Mouse (Mus musculus) 416B (cell line): ENCODE results near the gene Clcn1.

Experiments used
- DNase-seq: peaks from one replicate; pipeline ENCODE4 v3.0.0; 2011; ENCODE audit warnings: low read depth

The Clcn1 gene

DNA sequence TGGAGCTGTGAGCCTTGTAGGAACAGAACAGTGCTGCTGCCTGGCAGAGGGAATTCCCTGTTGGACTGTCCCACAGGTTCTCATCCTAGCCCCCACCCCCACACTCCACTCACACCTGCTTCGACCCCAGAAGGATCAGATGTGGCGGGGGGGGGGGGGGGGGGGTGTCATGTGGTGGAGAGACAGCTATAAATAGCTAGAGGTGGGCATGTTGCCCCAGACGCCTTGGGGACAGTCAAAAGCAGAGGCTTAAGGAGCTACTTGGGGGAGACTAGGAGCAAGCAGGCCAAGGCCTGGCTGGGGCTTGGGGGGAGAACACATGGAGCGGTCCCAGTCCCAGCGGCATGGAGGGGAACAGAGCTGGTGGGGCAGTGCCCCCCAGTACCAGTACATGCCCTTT lies at the start of gene Clcn1:
Clcn1 (plus strand) TSS at position 238 of the 400 bp plus-strand sequence.
- DNase-seq, result no peak

DNA sequence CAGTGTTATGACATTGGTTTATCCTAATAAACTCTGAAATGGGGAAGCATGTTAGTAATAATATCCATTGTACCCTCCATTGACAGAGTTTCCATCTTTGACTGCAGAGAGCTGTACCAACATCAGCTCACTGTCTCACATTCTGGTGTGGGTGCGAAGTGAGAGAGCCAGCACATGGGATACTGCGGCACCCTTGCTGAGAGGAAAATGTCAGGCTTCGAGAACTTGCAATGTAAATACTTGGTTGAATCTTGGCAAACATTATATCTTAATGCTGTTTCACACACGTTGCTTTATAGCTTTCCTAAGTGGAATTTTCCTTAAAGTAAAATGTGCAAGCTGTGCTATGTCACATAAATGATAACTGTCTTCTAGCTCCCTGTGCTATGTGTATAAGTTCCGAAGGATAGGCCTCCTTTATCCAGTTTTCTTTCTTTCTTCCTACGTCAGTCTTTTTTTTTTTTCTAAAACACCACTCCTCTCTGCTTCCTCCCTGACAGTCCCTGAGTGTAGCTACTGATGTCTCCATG lies 49.1 kb upstream of the Clcn1 start:
- no peak for DNase-seq

DNA sequence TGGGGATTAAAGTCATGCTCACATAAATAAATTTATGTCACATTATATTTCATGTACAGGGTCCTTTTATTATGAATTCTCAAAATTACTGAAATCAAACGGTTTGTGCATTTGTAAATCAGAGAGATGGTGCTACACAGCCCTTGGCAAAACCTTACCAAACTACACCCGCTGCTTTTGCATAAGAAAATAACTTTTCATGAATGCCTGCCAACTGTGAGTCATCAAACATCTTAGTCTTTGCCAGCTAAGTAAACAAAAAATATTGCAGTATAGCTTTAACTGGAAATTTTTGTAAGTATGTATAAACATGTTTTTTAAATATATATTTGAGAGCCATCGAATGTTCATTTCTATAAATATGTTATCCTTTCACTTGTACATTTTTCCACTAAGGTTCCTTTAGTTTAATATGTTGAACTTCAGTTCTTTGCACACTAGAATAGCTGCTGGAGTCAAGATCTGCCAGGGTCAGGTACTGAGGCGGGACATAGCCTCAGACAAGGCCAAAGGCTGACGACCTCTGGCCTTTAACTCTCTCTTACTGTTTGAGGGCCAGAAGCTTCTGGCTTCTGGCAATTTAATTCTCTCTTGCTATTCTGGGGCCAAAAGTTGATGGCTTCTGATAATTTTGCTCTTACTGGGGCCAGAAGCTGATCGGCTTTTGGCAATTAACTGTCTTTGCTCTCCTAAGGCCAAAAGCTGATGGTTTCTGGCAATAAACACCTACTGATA lies 45.0 kb upstream of the Clcn1 start:
- DNase-seq, result no peak

DNA sequence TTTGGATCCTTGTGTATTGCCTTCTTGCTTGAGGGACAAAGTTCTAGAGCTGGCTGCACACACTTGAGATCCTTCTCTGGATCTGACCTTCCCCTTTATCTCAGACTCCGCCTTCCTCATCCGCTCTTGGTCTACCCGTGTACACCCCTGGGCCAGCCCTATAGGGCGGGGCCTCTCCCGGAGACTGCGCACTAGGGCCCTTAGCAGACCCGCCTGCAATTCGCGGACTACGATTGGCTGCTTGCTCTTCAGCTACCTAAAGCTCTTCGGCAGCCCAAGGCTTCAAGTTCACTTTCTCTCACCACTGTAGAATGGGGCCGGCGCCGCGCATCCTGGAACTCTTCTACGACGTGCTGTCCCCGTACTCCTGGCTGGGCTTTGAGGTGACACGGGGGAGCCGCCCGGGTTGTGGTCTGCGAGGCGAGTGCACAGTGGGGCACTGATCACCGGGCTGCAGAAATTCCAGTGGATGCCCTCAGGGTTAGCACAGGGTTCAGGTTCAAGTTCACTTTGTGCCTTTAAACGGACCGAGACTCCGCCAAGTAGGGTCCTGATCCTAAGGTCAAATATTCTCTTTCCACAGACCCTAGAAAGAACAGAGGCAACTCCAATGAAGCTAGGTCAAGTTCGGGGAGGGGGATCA lies 40.7 kb upstream of the Clcn1 start, which contains the start of gene Gstk1:
Gstk1 (plus strand) TSS at position 225 of the 643 bp plus-strand sequence.
- DNase-seq, result no peak

DNA sequence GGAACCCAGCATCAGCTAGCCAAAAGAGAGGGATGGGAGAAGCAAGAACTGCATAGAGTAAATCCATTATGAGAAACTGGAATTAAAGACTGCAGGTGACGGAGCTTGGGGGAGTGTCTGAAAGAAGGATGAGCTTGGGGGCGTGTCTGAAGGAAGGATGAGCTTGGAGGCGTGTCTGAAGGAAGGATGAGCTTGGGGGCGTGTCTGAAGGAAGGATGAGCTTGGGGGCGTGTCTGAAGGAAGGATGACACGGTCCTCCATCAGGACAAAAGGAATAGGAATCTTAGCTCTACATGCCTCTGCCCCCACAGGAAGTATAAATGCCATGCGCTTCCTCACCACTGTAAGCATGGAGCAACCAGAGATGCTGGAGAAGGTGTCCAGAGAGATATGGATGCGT lies 39.3 kb upstream of the Clcn1 start:
- no peak for DNase-seq

DNA sequence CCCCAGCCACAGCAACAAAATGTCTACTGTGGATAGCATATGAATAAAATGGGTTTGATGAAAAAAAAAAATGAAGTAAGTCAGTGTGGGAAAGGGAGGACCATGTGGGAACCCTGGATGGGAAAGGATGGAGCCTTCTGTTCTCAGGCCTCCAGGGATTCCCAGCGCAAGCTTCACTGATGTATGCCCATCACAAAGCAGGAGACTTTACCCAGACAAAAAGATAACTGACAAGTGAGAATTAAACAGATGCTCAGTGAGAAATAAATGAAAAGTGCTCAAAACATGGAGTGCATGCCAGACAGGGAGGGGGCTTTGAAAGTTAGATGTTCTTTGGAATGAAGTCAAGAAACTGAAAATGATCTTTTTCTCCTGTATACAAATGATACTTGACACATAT lies 38.5 kb upstream of the Clcn1 start:
- DNase-seq, result no peak

DNA sequence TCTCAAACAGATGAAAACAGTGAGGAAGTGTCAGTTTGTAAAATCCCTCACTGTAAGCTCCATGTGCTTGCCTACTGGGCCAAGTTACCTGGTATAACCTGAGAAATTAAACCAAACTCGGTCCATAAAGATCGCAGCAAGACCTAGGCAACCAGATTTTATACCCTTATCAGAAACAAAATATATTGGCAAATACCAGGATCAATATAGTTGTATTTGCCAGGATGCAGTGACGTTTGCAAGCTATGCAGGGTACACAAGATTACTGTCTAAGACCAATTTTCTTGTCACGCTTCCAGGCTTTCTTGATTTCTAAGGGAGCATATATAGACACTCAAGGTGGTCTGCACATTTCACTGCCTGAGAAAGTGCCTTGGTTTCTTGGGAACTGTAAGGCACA lies 34.7 kb upstream of the Clcn1 start:
- DNase-seq, result no peak

DNA sequence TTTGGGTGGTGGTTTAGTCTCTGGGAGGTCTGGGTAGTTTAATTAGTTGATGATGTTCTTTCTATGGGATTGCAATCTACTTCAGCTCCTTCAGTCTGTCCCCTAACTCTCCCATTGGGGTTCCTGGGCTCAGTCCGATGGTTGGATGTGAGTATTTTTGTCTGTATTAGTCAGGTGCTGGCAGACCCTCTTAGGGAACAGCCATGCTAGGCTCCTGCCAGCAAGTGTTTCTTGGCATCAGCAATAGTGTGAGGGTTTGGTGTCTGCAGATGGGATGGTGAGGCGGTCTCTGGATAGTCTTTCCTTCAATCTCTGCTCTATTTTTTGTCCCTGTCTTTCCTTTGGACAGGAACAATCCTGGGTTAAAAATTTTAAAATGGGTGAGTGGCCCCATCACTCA lies 33.4 kb upstream of the Clcn1 start:
- no peak for DNase-seq

DNA sequence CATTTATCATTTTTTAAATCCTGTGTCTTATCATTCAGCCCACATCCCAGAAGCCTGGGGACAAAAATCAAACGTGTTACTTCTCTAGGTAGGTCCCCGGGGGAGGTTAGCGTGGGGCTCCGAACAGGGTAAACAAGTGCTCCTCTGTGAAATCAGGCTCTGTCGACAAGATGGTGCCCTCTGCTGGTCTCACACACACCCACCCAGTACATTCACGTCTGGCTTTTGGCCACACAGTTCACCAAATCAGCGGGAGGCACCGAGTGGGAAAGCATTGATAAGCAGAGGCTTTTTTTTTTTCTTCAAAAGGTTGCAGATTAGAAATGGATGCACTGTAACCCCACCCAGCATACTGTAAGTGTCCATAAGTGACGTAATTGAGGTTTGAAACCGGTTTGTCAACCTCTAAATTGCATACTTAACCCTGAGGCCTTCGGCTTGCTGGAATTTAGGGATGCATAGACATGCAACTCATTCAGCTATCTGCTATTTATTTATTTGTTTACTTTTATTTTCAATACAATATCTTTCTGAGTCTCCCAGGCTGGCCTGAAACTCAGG lies 29.1 kb upstream of the Clcn1 start:
- DNase-seq, result peak; percentile 41

DNA sequence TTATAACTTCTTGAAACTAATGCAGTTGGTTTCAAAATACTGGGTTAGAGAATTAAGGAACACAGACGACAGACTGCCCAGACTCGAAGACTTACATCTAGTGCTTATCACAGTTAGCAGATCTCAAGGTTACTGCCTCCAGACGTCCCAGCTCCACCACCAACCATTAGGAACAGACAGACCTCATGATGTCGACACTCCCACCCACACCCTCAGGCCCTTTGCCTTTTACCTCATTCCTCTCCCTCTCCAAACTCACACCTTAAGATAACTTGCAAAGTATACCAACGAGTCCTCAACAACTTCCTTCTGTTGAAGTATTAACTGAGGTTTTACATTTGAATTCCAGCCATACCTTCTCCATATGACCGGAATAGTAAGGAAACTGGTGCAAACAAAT lies 26.1 kb upstream of the Clcn1 start:
- peak; percentile 40 for DNase-seq

DNA sequence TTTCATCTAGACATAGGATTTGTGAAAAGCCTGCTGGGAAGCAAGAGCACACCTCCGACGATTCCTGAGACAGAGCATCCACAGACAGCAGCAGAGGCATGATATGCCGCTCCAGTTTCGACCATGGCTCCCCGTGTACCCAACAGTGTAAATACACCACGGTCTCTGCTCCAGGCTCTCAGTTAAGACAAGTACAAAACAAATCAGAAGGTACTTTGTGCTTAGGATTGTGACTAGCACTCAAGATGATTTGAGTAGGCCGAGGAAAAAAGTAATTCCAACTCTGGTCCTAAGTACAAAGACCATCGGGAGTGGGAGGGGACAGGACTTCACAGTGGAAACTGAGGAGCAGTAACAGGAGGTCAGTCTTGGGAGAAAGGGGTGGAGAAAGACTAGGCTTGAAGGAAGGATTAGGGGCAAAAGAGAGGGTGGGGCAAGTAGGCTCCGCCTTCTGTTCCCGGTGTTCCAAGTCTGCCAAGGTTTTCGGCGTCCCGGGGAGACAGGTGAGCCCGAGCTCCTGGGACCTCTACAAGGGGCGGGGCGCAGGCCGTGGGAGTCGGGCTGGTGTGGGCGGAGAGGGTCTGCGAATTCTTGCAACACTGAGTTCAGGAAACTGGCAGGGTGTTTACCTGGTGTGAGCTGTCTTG lies 24.8 kb upstream of the Clcn1 start, which contains the start of gene Tmem139:
Tmem139 (plus strand) TSS at position 447 of the 647 bp plus-strand sequence.
- DNase-seq, result no peak

DNA sequence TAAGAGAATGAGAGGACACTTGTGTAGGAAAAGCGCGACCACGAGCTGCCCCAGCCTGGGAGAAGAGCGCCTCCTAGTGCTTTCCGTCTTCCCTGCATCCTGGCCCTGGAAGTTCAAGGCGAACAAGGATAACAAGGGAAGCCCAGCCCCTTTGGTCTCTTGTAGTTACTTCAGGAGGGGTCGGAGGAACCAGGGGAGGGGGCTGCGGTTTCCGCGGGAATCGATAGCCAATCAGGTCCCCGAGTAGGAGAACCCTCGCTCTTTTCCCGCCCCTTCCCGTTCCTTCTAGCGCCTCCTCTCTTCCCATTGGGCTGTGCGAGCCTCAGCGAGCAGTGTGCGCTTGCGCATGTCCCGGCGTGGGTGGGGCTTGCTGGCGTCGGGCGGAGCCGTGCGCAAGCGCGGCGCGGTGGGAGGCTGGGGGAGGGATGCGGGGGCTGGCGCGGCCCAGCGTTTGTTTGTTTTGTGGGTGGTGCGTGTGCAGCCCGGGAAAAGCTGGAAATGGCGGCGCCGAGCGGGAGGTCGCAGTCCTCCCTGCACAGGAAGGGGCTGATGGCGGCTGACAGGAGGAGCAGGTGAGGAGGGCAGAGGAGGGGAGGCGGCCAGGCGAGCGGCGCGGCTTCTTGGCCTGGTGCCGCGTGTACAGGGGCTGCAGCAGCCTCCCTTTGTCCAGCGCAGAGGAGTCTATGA lies 21.7 kb upstream of the Clcn1 start, which contains the start of gene Casp2:
Casp2 (plus strand) TSS at position 360 of the 687 bp plus-strand sequence.
- peak; percentile 99 for DNase-seq

DNA sequence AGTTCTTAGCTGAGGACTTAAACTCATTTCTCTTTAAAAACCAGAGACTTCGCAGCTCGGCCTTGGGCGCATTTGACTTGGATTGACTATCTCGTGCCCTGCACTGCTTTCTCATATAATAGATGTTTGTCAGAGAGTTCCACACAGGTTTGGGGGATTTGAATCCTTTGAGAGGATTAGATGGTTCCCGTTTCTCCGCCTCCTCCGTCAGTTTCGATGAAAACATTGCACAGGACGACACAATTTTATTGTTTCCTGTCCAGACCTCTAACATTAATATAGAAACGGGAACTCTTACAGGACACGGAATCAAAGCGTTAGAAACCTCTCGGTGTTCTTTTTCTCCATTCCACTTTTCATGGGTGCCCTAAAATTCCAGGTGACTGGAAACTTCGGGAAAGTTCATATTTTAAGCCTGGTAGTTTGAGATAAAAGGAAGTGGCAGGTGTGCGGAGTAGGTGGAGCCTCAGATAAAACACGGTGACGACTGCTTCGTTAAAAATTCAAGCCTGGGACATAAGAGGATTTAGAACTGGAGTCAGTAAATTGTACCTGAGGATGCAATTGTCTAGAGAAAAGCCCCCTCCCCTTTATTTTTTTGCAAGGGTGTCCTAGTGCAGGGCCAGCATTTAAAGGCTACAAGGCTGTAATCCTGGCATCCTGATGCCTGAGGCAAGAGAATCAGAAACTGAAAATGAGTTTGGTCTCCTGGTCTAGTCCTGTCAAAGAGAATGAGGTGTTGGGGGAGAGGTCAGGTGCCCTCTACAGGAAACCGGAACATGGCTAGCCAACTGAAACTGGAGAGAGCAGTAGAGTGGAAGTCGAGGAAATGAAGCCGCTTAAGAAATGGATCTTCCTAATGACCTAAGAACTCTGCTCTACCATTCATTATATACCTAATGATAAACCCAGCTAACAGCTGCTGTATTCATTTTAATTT lies 20.8 kb upstream of the Clcn1 start:
- peak; percentile 61 for DNase-seq

DNA sequence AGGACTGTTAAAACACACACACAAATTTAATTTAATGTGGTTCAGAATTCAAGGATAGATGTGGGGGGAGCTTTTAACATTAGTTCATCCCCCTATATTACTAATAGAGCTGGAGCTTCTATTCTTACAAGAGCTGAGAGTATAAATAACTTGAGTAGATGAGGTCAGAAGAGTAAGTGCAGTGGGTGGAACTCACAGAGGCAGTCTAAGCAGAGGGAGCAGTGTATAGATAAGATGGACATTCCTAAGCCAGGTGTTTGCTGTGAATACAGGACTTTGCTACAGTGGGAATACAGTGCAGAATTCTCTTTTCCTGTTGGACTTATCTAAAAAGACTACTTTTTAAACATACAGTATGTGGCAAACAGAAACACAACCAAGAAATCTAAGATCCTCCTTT lies 15.7 kb upstream of the Clcn1 start:
- DNase-seq, result no peak

DNA sequence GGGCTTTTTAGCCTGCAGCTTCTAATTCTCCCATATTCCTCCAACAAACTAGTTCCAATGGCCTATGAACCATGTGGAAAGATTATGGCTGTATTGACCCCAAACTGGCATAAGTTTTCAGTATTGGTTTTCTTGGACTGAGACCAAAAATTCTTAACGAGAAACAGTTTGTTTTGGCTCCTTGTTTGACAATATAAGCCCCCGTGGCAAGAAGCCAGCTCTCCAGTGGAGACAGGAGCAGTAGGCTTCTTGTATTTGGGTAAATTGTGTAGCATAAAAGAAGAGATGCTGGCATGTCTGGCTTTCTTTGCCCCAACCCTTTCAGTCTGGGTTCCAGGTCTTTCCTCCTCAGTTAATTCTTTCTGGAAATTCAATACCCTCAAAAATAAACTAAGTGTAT lies 10.3 kb upstream of the Clcn1 start:
- DNase-seq, result no peak

DNA sequence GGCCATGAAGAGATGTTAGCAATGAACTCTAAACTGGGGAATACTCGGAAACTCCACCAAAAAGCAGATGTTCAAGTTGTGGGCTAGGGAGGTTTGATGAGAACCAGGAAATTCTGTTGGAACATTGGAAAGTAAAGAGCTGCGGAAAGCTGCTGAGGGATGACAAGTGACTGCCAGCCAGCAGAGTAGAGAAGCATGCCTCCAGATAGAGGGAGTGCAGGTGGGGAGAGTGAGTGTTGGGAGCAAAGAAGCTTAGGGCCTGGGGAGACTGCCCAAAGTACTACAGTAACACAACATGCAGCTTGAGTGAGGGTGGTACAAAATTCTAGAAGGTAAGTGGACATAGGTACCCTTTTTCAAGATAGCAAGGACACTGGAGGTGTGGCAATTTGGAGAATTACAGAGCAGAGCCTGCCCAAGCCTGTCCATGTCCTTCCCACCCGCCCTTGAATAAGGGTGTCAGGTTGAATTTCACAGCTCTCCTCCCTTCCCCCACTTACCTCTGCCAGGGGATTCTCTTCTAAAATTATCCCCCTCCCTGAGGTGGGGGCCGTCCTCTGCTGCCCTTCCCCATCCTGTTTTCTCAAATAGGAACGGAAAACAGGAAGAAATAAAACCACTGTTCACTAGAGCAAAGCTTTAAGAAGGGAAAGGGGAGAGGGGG lies 3.5 kb upstream of the Clcn1 start:
- no peak for DNase-seq

DNA sequence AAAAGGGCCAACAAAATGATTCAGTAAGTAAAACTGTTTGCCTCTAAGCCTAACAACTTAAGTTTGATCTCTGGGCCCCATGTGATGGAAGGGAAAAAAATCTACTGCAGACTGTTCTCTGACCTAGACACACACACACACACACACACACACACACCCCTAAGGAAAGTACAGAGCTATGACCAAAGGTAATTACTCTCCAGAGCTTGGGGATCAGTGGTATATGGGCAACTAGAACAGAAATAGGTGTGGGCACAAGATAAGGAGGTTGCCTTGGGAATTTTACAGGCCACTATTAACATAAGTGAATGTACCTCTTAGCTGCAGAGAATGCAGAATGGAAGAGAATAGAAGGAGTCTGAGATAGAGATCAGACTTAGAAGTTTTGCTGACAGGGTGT lies 1.1 kb downstream of the Clcn1 start:
- no peak for DNase-seq

DNA sequence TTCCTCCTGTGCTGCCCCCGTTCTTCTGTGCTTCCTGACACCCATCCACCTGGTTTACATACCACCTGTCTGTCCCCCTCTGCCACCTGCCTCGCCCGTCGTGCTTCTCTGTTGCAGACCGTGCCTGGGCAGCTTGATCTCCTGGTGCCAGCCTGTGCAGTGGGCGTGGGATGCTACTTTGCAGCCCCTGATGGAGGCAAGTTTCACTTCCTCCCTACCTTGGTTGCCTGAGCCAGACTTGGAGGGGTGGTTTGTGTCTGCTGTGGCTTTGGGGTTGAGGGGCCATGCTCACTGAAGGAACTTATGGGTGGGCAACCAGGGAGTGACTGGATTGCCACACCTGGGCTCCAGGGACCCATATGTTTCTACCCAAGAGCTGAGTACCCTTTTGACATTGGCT lies 6.8 kb downstream of the Clcn1 start:
- no peak for DNase-seq

DNA sequence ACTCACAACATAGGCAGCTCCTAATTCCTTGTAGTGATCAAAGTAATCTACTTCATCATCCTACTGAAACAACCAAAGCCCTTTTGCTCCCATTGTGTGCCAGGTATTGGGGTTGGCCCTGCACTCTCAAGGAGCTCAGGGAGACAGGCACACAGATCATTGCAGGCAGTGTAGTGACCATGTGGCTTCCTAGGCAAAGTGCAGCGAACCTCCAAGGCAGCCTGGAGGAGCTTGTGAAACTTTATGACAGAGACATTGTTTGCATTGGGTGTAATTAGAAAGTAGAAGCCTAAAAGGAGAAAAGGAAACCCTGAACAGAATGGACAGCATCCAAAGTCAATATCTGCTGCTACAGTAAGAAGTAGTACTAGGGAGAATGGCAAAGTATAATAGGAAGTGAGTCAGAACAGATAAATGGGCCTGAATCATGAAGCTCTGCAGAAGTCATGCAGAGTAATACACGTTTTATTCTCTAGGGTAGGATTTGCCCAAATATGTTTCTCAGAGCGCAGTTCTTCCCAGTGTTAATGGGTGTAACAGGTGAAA lies 9.1 kb downstream of the Clcn1 start:
- DNase-seq, result peak; percentile 75

DNA sequence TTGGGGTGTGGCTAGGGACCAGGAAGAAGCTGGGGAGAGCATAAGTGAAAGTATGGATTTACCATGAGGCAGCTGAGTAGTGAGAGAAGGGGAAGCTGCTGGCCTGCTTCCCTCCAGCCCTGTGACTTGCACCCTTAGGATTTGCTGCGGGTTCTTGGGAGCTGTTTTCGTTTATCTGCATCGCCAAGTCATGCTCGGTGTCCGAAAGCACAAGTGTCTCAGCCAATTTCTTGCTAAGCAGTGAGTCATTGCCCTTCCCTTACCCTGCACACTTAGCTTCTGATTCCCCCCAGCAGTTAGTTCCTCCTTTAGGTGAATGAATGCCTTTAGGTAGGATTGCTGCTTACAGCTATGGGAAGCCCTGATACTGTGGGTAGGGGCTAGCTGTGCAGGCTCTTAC lies 12.9 kb downstream of the Clcn1 start:
- peak; percentile 84 for DNase-seq
